Mouse (Mus musculus) thymus, postnatal 4 days (tissue): Measurements from ENCODE around the gene Gm21958.

Experiments used
- DNase-seq: peaks from one replicate; pipeline ENCODE4 v3.0.0; 2021

Gm21958 gene

DNA sequence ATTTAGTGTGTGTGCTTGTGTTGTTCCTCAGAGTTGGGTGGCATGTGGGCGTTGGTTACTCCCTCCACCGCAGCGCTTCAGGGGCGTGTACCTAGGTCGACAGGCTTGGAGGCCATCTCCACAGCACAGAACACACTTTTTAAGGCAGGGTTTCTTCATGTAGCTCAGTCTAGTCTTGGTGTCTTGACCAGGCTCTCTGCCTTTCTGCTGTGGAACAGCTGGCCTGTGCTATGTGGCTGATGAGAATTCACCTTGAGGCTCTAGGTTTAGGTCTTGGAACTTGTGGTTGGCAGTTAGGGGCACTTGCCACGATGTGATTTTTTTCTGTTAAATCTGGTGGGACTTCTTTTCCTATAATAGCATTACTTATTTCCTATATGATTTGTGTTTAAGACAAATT is at the start of gene Gm21958:
Gm21958 (minus strand) TSS at position 101 of the 400 bp plus-strand sequence.
- no peak for DNase-seq

DNA sequence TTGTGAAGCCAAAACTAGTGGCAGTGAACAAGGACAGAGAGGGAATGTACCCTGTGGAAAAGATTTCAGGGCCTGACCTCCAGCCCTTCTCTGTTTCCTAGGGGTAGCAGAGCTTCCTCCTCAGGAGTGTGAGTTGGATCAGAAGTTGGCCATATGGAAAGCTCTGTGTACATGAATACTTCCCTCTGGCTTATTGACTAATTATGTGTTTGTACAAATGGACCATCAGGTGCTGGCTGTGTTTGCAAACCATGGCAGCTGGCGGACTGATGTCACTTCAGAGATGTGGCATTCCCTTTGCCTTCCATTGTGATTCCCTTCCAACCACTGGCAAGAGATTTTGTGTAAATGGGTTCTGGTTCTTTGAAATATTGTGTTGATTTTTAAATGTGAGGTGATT is 47.1 kb upstream of the Gm21958 start:
- no peak for DNase-seq

DNA sequence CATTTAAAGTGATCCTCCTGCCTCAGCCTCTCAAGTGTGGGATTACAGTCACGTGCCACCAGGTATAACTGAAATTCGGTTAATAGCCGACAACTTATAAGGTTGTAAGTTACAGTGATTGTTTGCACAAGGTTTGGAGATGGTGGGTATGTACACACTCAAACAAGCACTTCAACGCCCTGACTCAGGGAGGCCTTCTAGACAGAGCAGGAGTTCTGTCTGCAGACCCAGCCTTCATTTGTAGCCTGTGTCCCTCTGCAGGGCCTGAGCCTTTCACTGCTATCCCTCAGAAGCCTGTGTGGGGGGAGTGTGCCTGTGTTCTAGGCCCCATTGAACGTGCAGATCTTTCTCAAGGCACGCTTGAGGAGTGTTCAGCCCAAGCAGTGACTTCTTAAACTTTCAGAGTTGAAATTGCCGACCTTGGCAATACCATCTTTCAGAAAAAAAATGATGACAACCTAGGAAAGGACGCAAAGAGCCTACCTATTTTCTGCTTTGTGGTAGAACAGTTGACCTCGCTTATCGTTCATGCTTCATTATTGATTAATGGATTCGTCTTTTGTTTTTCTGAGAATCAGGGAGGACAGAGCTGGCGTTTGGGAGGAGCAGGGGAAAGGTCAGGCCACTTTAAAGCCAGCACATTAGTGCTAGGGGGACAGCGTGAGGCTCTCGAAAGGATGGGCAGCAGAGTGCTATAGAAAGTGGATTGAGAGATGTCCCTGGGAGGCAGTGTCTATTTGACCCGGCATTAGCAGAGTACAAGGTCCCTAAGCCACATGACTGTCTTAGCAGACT is 46.4 kb upstream of the Gm21958 start:
- no peak for DNase-seq

DNA sequence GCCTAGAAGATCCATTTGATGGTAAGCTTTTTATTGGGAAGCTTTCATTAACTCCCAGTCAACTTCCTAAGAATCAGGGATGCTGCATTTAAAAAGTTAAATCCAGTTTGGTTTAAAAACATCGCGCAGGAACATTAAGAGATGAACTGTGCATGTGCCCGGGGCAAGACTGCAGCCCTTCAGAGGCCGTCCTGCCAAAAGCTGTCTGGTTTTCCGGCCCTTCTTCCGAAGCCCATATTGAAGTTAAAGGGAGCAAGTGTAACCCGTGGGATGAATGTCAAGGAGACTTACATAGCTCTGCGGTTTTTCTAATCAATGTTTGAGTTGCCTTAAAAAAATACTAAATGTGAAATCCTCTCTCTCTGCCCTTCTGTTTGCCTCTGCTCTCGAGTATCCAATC is 45.1 kb upstream of the Gm21958 start:
- no peak for DNase-seq

DNA sequence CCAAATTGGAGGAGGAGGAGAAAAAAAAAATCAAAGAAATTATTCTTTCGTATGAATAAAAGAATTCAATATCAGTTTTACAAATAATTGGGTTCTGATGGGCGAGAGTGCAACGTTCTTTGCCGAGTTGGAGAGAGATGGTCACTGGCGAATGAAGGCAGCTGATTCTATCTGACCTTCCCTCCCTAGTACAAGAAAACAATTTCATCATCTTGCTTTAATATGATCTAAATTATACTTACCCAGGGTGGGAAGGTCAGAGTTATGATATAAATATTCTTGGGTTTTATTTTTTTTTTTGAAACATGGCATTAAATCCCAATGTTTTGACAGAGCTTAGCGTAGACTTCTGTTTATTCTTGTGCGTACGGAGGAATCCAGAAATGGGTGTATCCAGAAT is 43.3 kb upstream of the Gm21958 start:
- no peak for DNase-seq

DNA sequence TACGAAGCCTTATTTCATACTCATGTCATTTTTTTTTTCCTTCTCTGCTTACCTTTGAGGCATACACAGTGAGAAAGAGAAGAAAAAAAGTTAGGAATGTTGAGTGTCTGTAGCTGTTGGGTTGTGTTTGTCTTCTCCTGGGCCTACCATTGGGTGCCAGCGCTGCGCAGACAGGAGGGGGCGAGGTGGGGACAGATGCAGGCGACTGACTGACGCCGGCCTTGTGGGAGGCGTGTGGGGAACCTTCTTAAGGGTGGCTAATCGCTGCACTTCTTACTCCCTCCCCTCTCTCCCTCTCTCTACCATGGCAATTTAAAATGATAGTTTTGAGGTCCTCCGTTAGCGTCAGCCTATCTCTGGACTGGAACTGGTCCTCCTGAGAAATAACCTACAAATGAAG is 41.9 kb upstream of the Gm21958 start:
- no peak for DNase-seq

DNA sequence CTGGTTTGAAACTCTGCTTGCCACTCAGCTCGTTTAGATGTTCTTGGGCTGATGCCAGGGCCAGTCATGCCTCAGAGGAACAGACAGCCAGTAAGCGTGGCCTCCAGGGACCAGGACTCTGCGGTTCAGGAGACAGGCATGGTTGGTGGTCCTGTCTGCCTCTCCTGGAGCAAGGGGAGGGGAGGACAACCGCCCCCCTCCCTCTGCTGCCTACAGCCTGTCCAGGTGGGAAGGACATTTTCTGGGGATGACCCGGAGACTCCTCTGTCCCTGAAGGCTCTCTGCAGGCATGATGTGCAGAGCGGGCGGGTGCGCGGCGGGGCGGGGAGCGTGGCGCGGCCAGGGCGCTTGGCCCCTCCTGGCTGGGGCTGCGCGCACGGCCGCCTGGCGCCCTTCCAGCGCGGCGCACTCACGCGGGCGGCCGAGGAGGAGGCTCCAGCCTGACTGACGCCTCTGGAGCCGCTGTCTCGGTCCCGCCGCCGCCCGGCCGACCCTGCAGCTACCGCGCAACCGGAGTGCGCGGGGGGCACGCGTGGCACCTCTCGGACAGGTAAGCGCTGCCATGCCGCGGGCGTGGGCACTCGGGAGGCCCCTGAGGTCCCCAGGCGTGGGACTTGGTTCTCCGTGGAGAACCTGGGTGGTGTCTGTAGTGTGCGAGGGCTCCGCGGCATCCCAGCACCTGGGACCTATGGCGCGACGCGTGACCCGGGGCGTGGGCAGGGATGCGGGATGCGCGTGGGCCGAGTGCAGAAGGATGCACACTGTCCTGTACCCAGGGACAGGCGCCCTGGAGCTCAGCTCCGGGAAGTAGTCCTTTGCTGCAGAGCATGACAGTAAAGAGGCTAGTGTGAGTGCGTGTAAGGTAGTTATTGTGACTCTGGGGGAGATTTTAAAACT is 41.2 kb upstream of the Gm21958 start, which contains the start of gene Smad9:
Smad9 (plus strand) TSS at position 438 of the 897 bp plus-strand sequence.
- peak; percentile 21 for DNase-seq

DNA sequence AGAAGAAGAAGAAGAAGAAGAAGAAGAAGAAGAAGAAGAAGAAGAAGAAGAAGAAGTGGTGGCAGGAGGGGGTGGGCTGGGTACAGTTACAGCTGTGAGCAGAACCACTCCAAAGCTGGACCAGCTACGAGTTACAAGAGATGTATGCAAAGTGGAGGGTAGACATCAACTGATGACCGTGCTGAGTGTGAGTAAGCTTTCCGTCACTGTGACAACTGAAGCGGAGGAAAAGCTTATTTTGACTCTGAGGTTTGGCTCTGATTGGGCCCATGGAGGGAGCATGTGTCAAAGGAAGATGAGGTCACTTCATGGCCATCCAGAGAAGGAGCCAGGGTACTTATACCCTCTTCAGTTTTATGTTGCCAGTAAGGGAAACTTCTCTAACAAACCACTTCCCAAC is 39.3 kb upstream of the Gm21958 start:
- DNase-seq, result no peak

DNA sequence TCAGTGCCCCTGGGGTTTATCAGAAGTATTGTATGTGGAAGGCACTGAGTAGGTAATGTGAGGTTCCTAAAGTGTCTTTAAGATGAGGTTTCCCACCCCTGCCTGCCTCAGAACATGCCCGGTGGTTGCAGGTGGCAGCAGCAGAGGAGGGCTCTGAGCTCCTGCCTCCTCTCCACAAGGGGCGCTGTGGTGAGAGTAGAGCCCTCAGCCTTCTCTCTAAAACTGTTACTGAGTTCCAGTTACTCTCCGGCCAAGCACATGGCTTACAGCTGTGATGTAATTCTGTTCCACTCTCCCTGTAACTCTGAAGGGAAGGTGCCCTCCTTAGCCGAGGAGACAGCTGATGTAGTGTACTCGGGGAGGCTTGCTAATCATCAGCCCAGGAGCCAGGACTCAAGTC is 31.6 kb upstream of the Gm21958 start:
- peak; percentile 69 for DNase-seq

DNA sequence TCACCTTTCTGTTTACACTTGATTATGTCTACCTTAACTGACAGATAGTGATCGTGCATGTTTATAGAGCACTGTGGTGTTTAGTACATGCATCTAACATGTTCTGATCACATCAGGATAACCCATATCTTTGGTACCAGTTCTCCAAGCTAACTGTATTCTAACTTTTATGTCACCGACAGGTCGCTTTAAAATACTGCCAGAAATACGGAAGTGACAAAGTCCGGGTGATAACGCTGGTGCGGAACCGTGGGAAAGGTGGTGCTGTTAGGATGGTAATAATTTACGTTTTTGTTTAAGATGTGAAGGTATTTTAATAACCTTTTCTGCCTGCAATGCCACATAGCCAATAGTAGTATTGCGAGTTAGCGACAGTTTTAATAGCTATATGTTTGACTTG is 27.8 kb upstream of the Gm21958 start:
- DNase-seq, result no peak

DNA sequence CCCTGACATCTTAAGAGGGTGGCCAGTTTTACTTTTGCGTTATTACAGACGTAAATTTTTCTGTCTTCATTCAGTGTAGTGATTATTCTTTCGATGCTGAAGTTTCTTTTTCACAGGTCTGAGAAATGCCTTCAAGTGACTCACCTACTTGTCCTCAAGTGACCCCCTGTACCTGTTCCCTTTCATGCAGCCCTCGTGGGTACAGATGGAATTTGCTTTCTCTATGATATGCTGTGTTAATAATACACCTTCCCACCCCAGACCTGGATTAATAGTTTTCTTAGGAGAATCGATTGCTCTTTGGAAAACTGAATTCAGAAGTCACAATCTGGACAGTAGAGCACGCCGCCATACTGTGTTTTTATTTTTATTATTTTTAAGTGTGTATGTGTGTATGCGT is 23.2 kb upstream of the Gm21958 start:
- DNase-seq, result no peak

DNA sequence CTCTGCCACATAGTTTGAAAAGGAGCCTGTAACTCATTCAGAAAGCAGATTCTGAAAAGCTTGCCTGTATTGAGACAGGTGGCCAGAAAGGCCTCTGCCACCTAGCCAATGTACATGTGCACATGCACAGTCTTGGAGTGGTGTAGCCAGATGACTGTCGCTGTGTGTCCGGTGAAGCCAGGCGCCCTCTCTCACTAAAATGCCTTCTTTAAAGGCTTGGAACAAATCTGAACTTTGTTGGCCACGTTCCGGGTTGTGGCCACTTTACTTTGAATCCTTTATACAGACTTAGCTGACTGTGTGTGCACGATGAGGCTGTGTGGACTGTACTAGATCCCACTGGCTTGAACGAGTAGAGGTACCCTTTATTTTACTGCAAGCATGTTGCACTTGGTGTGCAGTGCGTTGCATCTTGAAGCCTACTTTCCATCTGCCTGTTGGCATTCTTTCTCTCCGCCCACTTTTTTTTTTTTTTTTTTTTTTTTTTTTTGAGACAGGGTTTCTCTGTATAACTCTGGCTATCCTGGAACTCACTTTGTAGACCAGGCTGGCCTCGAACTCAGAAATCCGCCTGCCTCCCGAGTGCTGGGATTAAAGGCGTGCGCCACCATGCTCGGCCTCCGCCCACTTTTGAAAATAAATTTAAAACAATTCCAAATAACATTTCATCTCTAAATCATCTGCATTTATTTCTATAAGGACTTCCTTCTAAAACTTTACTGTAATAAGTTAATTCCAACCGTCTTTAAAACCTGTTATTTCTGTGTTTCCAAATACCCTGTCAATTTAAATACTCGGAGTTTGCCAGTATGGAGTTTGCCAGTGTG is 22.2 kb upstream of the Gm21958 start:
- DNase-seq, result peak; percentile 30

DNA sequence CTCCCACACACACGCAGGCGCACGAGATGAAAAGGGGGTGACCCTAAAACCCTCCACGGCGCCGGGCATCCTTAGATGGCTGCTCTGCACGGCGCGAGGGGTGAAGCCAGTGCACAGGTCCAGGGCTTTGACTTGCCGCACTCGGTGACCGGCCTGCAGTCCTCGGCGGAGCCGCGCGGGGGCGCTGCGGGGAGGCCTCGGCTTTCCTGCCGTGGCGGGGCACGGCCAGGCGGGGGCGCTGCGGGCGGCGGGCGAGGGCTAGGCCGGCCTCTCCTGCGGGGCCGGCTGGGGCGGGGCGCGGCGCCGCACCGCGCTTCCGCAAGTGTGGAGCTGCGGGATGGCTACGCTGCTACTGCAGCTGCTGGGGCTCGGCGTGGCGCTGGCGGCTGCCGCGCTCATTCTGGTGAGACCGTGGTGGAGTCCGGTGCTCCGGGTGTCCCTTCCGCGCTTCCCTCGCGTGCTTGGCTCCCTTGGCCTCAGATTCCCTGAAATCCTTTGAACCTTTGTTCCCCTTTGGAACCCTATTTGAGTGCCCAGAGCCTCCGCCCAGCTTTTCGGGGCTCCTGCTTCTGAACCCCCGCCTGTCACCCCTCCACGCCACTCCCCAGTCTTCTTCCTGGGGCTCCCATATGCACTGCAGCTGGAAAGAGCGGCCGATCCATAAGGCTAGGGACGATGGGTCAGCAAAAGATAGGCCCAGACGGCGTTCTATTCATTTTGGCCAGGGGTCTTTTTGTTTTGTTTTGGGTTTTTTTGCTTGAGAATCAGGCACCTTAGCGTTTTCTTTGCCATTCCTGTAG is 21.3 kb upstream of the Gm21958 start, which contains the start of the genes Exosc8 and Alg5:
Exosc8 (minus strand) TSS at position 147 of the 800 bp plus-strand sequence.
Alg5 (plus strand) TSS at position 293 of the 800 bp plus-strand sequence.
- peak; percentile 94 for DNase-seq

DNA sequence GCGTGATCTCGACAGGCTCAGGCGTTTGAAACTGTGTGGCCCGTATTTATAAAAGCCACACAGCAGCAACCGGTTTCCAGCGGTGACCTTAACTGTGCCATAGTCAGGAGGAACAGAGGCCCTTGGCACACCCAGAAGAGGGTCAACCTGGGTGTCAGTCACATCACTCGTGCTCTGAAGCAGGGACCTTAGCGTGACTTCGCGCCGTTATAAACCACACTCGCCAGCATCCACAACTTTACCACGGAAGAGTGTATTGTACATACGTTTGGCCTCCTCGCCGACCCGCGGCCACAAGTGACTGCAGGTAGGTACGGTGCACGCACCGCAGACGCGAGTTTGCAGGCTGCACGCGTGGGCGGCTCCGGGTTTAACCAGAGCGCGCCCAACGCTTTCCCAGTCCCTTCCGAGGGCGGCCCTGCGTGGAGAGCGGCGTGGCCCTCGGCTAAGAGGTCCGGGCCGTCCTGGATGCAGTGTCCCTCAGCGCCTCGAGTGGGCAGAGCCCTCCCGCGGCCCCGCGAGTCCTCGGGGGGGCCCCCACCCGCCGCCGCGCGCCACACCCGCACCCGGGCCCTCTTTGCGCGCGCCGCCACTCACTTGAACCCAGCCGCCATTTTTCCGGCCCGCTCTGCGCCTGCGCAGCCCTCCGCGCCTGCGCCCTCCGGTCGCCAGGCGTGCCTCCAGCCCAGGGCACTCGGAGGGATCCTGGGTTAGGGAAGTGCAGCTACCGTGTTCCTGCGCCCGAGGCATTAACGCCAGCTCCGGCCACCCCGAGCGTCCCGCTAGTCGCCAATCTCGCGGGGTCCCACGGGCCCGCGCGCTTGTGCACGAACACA is 20.5 kb upstream of the Gm21958 start:
- peak; percentile 96 for DNase-seq

DNA sequence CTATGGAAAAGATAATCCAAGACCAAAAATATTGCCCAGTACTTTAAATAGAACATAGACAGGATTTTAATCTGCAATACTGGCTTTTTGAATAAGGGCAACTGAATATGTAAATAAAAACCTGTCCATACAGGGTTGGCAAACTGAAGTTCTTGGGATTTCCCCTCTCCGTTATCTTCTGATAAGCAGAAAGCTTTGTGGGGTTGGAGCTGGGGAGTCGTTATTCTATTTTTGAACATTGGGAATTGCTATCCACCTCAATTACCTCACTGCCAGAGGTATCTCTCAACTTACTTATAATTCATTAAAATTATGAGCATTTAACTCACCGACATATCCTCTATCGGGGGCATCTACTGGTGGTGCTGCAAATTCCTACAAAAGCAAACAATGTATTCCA is 18.2 kb upstream of the Gm21958 start:
- no peak for DNase-seq

DNA sequence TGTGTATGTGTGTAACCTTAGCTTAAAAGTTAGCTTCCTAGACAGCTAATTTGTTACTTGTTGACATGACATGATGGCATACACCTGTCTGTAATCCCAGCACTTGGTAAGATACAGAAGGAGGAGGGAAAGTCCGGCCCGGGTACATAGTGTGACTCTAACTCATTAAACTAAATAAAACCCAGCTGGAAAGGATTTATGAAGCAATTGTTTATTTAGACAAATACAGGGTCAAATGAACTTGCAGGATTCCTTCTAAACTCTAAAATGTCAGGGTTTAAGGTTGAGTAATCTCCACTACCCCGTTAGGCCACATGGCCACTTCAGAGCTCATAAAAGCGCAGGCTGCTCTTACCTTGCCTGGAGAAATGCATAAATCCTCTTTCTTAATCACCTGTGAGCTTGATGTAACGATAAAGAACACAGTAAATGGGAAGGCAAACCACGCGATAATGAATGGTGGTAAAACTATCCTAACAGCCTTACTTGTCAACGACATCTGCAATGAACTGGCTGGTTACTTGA is 17.5 kb upstream of the Gm21958 start:
- no peak for DNase-seq

DNA sequence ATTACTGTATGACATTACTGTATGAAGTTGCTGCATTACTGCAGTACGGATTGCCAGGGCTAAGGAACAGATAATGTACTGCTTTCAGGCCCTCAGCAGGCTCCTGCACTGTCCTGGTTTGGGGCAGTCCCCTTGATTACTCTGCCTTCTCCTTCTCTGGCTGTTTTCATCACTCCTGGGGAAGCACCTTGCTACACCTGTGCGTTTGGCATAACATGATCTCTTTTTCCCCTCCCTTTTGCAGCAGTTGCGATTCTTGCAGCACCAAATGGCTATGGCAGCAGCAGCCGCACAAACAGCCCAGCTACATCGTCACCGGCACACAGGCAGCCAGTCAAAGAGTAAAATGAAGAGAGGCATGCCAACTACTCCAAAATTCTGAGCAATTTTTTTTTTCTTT is 13.9 kb upstream of the Gm21958 start:
- no peak for DNase-seq

DNA sequence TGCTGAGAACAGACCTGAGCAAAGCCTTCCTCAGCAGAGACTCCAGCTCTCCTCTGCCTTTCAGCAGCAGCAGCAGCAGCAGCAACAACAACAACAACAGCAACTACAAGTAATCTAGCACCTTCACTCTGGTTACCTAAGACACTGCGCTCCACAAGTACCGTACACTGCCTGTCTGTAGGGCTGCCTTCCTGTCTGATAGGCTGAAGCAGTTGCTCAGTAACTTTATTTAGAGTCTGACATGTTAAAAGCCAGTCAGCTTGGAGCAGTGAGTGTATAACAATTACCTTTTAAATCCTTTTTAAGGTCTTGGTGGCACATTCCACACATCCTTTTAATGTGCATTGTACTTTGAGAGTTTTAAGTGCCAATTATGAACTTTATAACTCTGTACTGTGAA is 13.4 kb upstream of the Gm21958 start:
- DNase-seq, result no peak

DNA sequence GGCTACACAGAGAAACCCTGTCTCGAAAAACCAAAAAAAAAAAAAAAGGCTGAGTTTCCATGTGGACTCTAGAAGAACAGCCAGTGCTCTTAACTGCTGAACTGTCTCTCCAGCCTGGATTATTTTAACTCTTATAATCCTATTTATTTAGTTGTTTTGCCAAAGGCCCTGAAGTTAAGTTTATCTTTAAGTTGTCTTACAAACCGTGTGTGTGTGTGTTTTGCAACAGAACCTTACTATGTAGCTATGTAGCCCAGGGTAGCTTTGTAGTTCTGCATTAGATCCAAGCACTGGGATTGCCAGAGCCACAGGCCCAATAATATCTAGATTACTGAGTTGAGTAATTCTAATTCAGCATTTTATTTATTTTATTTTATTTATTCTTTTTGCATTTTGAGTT is 11.2 kb upstream of the Gm21958 start:
- DNase-seq, result no peak

DNA sequence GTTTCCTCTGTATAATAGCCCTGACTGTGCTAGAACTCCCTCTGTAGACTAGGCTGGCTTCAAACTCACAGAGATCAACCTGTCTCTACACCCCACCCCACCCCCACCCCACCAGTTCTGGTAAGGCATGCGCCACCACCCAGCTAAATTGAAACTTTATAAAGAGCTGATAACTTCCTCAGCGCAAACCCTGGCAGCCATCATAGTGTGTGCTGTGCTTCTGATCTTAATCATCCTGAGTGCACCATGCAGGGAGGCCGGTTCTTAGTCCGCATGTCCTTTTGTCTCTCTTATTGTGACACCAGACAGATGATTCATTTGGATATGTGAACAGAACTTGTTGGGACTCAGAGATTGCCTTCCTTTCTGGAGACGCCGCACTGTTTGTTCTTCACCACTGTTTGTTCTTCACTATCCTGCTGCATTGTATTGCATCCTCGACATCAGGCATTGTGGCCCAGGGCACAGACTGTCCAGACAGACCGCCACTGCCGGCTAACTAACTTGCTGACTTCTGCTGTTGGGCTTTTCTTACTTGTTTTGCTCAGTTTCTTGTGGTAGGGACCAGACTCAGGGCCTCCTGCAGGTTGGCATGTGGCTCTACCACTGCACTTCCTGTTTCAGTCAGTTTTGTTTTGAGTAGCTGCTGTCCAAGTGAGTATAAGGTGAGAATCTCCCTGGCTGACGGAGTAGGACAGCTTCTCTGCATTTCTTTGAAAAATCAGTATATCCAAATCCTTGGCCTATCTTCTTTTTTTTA is 9.8 kb upstream of the Gm21958 start:
- DNase-seq, result peak; percentile 40
